Mouse (Mus musculus) left cerebral cortex, adult 11 months (tissue): ENCODE results near the gene Spef1.
"Not testable (repeated sequence)": the region's sequence is repeated elsewhere in the genome, so short reads cannot be mapped to it uniquely, and the experiment has no call there.

ENCODE experiments used
- DNase-seq: peaks from one replicate; pipeline ENCODE4 v3.0.0; 2022; ENCODE audit warnings: low spot score

Spef1 gene

GRCm38 (mm10) chr2:131186771-131187601 is at the start of gene Spef1, which contains the start of gene Cdc25b:
TSS of gene Spef1 (minus strand) at chr2:131187282.
TSS of gene Cdc25b (plus strand) at chr2:131186949.
- no peak for DNase-seq

- DNase-seq = no peak
These were observed 48.0 kb upstream of the Spef1 start for GRCm38 (mm10) chr2:131234970-131235635.

- no peak for DNase-seq
These were observed 47.1 kb upstream of the Spef1 start for GRCm38 (mm10) chr2:131234127-131234650.

GRCm38 (mm10) chr2:131233307-131234126 is 46.4 kb upstream of the Spef1 start, which contains the start of gene Mavs:
TSS of gene Mavs (plus strand) at chr2:131234063.
- DNase-seq = peak; percentile 88

- DNase-seq = no peak
These were observed 45.5 kb upstream of the Spef1 start for GRCm38 (mm10) chr2:131232558-131232957.

GRCm38 (mm10) chr2:131227243-131227642 is 40.2 kb upstream of the Spef1 start:
- no peak for DNase-seq

GRCm38 (mm10) chr2:131226669-131227068 is 39.6 kb upstream of the Spef1 start:
- not testable (repeated sequence) for DNase-seq

GRCm38 (mm10) chr2:131225178-131225577 is 38.1 kb upstream of the Spef1 start:
- DNase-seq = no peak

GRCm38 (mm10) chr2:131223569-131223968 is 36.5 kb upstream of the Spef1 start:
- DNase-seq = no peak

GRCm38 (mm10) chr2:131222562-131222961 is 35.5 kb upstream of the Spef1 start:
- DNase-seq = no peak

GRCm38 (mm10) chr2:131221853-131222515 is 34.9 kb upstream of the Spef1 start:
- DNase-seq = no peak

- no peak for DNase-seq
These were observed 32.9 kb upstream of the Spef1 start for GRCm38 (mm10) chr2:131220030-131220429.

GRCm38 (mm10) chr2:131215941-131216858 is 29.1 kb upstream of the Spef1 start:
- no peak for DNase-seq

GRCm38 (mm10) chr2:131213773-131214172 is 26.7 kb upstream of the Spef1 start:
- no peak for DNase-seq

GRCm38 (mm10) chr2:131211026-131211615 is 24.0 kb upstream of the Spef1 start:
- no peak for DNase-seq

GRCm38 (mm10) chr2:131209969-131210792 is 23.1 kb upstream of the Spef1 start:
- peak; percentile 94 for DNase-seq

GRCm38 (mm10) chr2:131209125-131209795 is 22.2 kb upstream of the Spef1 start:
- DNase-seq = no peak

GRCm38 (mm10) chr2:131208356-131208755 is 21.3 kb upstream of the Spef1 start:
- no peak for DNase-seq
